Mouse (Mus musculus) myocyte (in vitro differentiated cells): ENCODE measurements at regions not wholly inside any gene's neighbourhood (a gene's known extent, or its start where the extent isn't known, plus 50 kb on each side); places are given as distances from the start of the nearest gene placed in this dataset.

Experiments
- H3K27me3 ChIP-seq: one replicate; pipeline ENCODE4 v1.6.1; 2011; ENCODE audit not compliant: control insufficient read depth, insufficient read depth, insufficient read length
- H3K36me3 ChIP-seq: one replicate; pipeline ENCODE4 v1.6.1; 2011; ENCODE audit not compliant: control insufficient read depth, insufficient read depth
- H3K4me2 ChIP-seq: one replicate; pipeline ENCODE4 v1.6.1; 2011; ENCODE audit warnings: low read depth, control low read depth
- H3K4me3 ChIP-seq: one replicate; pipeline ENCODE4 v1.5.1; 2011; ENCODE audit warnings: mild to moderate bottlenecking, control low read depth, moderate library complexity
- H3K79me2 ChIP-seq: one replicate; pipeline ENCODE4 v1.6.1; 2011; ENCODE audit not compliant: control insufficient read depth, insufficient read depth
- H3ac ChIP-seq: one replicate; pipeline ENCODE4 v1.6.1; 2011; ENCODE audit not compliant: control insufficient read depth, insufficient read length
- CEBPB ChIP-seq: IDR thresholded peaks from 2 replicates; pipeline ENCODE4 v1.6.1; 2011; ENCODE audit warnings: mild to moderate bottlenecking, moderate library complexity; ENCODE audit not compliant: poor library complexity, insufficient read depth, severe bottlenecking
- E2F4 ChIP-seq: IDR thresholded peaks from one replicate; pipeline ENCODE4 v1.6.1; 2011; ENCODE audit warnings: mild to moderate bottlenecking, control low read depth, moderate library complexity; ENCODE audit not compliant: insufficient read depth
- MAX ChIP-seq: IDR thresholded peaks from one replicate; pipeline ENCODE4 v1.6.1; 2011; ENCODE audit warnings: low read depth, mild to moderate bottlenecking, control low read depth
- MYOD1 ChIP-seq, 3 experiments: IDR thresholded peaks; one replicate each; pipeline ENCODE4 v1.6.1; 2011; ENCODE audit warnings: control low read depth in 2 of 3, low read depth in 2 of 3, mild to moderate bottlenecking in 2 of 3, moderate library complexity in 1 of 3; ENCODE audit not compliant: insufficient read length in 2 of 3, control insufficient read depth in 1 of 3
- MYOG ChIP-seq, 3 experiments: IDR thresholded peaks; one replicate each; pipeline ENCODE4 v1.6.1; 2011; ENCODE audit warnings: control low read depth in 2 of 3, low read depth in 2 of 3, mild to moderate bottlenecking in 2 of 3; ENCODE audit not compliant: insufficient read length in 2 of 3, control insufficient read depth in 1 of 3, insufficient read depth in 1 of 3
- POLR2A ChIP-seq: IDR thresholded peaks from one replicate; pipeline ENCODE4 v1.6.1; 2011; ENCODE audit warnings: low read depth, mild to moderate bottlenecking, control low read depth, moderate library complexity; ENCODE audit not compliant: insufficient read length
- POLR2AphosphoS2 ChIP-seq: IDR thresholded peaks from one replicate; pipeline ENCODE4 v1.6.1; 2011; ENCODE audit warnings: low read depth, control low read depth; ENCODE audit not compliant: insufficient read length
- REST ChIP-seq: IDR thresholded peaks from one replicate; pipeline ENCODE4 v1.6.1; 2011; ENCODE audit warnings: mild to moderate bottlenecking, control low read depth, moderate library complexity; ENCODE audit not compliant: insufficient read depth, insufficient read length
- SRF ChIP-seq: IDR thresholded peaks from one replicate; pipeline ENCODE4 v1.6.1; 2011; ENCODE audit warnings: low read depth; ENCODE audit not compliant: control insufficient read depth, insufficient read length
- TCF12 ChIP-seq: IDR thresholded peaks from one replicate; pipeline ENCODE4 v1.6.1; 2011; ENCODE audit warnings: mild to moderate bottlenecking, control low read depth; ENCODE audit not compliant: poor library complexity, insufficient read depth, severe bottlenecking
- TCF3 ChIP-seq: IDR thresholded peaks from one replicate; pipeline ENCODE4 v1.6.1; 2011; ENCODE audit warnings: low read depth, control low read depth; ENCODE audit not compliant: insufficient read length
- USF1 ChIP-seq: IDR thresholded peaks from one replicate; pipeline ENCODE4 v1.6.1; 2011; ENCODE audit warnings: low read depth, mild to moderate bottlenecking, control low read depth, moderate library complexity

GRCm38 (mm10) chr14:73931095-73931494 is 270.1 kb downstream of the Gm21750 start:
- H3K36me3 ChIP-seq = no peaks in the 10 kb centered on the region
- H3K4me2 ChIP-seq = no peak overlapping the region
- TF ChIP-seq TCF3 (no peak), POLR2A (no peak), SRF (no peak), CEBPB (no peak), POLR2AphosphoS2 (no peak), E2F4 (no peak), REST (no peak), MYOG (IDR thresholded peaks at IDR 0.05; ENCODE audit: control insufficient read depth in 1 of 3, insufficient read depth in 1 of 3, insufficient read length in 2 of 3, low read depth in 2 of 3) (no peak), USF1 (no peak), MAX (no peak), MYOD1 (IDR thresholded peaks at IDR 0.05; ENCODE audit: control insufficient read depth in 1 of 3, insufficient read length in 2 of 3, low read depth in 2 of 3) (no peak), TCF12 (no peak)
- H3K79me2 ChIP-seq = no peaks in the 10 kb centered on the region
- no peak overlapping the region for H3ac ChIP-seq
- no peaks in the 10 kb centered on the region for H3K27me3 ChIP-seq
- no peak overlapping the region for H3K4me3 ChIP-seq

DNA sequence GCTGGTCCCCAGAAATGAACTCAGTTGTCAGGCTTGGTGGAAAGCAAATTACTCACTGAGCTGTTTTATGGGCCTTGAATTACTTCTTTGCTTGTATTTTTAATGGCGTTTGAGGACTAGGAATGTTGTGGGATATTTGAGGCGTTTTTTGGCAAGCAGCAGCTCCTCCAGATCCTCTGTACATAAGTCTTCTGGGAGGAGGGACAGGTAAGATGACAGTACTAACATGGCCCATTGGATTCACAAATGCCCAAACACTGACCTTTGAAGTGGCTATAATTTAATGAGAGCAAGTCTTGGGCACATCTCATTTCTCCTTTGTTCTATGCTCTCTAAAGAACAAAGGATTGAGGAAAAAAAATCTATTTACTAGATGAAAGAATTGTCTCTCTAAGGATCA is 286.3 kb downstream of the Gm21750 start:
- no peaks in the 10 kb centered on the region for H3K27me3 ChIP-seq
- no peak overlapping the region for H3K4me2 ChIP-seq
- TF ChIP-seq POLR2AphosphoS2 (no peak), TCF12 (no peak), E2F4 (no peak), MYOG (IDR thresholded peaks at IDR 0.05; ENCODE audit: control insufficient read depth in 1 of 3, insufficient read depth in 1 of 3, insufficient read length in 2 of 3, low read depth in 2 of 3) (no peak), TCF3 (no peak), SRF (no peak), POLR2A (no peak), REST (no peak), MAX (no peak), MYOD1 (IDR thresholded peaks at IDR 0.05; ENCODE audit: control insufficient read depth in 1 of 3, insufficient read length in 2 of 3, low read depth in 2 of 3) (no peak), USF1 (no peak), CEBPB (no peak)
- H3ac ChIP-seq = no peak overlapping the region
- no peak overlapping the region for H3K4me3 ChIP-seq
- H3K79me2 ChIP-seq = no peaks in the 10 kb centered on the region
- no peaks in the 10 kb centered on the region for H3K36me3 ChIP-seq

DNA sequence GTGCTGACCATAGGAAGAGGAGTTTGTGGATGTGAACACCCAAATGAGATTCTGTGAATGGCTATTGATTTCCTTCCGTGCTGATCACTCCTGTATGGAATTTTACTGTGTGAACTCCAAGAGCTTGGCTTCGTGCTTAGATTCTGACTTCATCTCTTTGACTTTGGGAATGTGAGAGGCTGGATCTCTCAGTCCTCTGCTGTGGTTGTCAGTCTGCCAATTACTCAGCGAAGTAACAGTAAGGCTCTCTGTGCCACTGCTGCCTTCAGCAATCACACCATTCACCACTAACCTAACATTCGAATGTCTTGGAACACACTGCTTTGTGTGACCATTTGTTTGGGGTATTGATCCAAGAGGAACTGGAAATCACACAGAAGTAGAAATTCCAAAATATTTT is 291.5 kb downstream of the Gm21750 start:
- no peak overlapping the region for H3K4me2 ChIP-seq
- no peak overlapping the region for H3ac ChIP-seq
- no peaks in the 10 kb centered on the region for H3K27me3 ChIP-seq
- no peaks in the 10 kb centered on the region for H3K79me2 ChIP-seq
- H3K36me3 ChIP-seq = no peaks in the 10 kb centered on the region
- TF ChIP-seq MAX = no peak
- no peak for TF ChIP-seq SRF
- TF ChIP-seq MYOG (IDR thresholded peaks at IDR 0.05; ENCODE audit: control insufficient read depth in 1 of 3, insufficient read depth in 1 of 3, insufficient read length in 2 of 3, low read depth in 2 of 3) = no peak
- no peak for TF ChIP-seq E2F4
- TF ChIP-seq MYOD1 (IDR thresholded peaks at IDR 0.05; ENCODE audit: control insufficient read depth in 1 of 3, insufficient read length in 2 of 3, low read depth in 2 of 3) = no peak
- no peak overlapping the region for H3K4me3 ChIP-seq

- TF ChIP-seq MYOG (IDR thresholded peaks at IDR 0.05; ENCODE audit: control insufficient read depth in 1 of 3, insufficient read depth in 1 of 3, insufficient read length in 2 of 3, low read depth in 2 of 3) (no peak), POLR2AphosphoS2 (no peak)
- Histone ChIP-seq H3K4me3 (no peak overlapping the region), H3K36me3 (no peaks in the 10 kb centered on the region), H3K79me2 (no peaks in the 10 kb centered on the region), H3K4me2 (no peak overlapping the region), H3ac (no peak overlapping the region), H3K27me3 (no peaks in the 10 kb centered on the region)
Observed at GRCm38 (mm10) chr14:73978694-73979093, 317.7 kb downstream of the Gm21750 start.

DNA sequence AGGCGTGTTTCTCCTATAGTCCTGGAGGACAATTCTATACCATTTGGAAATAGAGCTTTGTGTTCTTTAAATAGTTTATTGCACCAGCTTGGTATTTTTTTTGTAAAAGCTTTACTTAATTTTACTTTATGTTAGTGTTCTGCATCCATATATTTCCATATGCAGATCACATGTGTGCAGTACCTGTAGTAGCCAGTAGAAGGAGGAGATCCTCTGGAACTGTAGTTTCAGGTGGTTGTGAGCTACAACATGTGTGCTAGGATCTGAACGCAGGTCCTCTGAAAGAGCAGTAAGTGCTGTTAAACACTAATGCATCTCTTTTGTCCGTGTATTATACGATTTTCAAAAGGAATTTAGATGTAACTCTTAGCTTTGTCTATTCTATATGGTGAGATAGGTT is 335.2 kb downstream of the Gm21750 start:
- TF ChIP-seq POLR2A (no peak), TCF3 (no peak), MYOG (IDR thresholded peaks at IDR 0.05; ENCODE audit: control insufficient read depth in 1 of 3, insufficient read depth in 1 of 3, insufficient read length in 2 of 3, low read depth in 2 of 3) (no peak), POLR2AphosphoS2 (no peak), CEBPB (no peak), SRF (no peak), USF1 (no peak), E2F4 (no peak), MYOD1 (IDR thresholded peaks at IDR 0.05; ENCODE audit: control insufficient read depth in 1 of 3, insufficient read length in 2 of 3, low read depth in 2 of 3) (no peak), REST (no peak), TCF12 (no peak), MAX (no peak)
- Histone ChIP-seq H3K4me2 (no peak overlapping the region), H3K4me3 (no peak overlapping the region), H3K79me2 (no peaks in the 10 kb centered on the region), H3ac (no peak overlapping the region), H3K27me3 (no peaks in the 10 kb centered on the region), H3K36me3 (no peaks in the 10 kb centered on the region)
